Mouse (Mus musculus): ENCODE results near the gene Sdcbp2. TPM values are rescaled to one million over a fixed set of nuclear protein-coding genes. Genes with fewer than 3 reads are reported as not detected.
A peak's percentile ranks its signal among the peaks of the same experiment; 100 is the strongest.

Gene Sdcbp2
- polyA plus RNA-seq, 1 experiment: not detected

DNA sequence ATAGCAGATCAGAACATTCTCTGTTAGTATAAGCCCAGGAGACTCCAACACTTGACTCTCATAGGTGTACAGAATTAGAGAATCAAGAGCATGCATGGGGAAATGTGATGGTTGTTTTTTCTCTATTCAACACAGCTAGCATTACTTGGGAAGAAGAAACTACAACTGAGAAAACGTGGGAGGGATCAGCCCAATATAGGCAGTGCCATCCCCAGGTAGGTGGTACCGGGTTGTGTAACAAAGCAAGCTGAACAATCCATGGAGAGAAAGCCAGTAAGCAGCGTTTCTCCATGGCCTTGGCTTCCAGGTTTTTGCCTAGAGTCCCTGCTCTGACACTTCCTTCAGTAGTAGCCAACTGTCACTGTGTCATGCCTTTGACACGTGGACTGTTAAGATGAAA is 33.8 kb upstream of the Sdcbp2 start:
- Histone ChIP-seq H3K27ac (ENCODE audit: insufficient read depth, low read depth, low read length) (no peak overlapping the region), H3K4me1 (ENCODE audit: control insufficient read depth, insufficient read depth, low read length) (peaks cover 30% of the 10 kb centered on the region), H3K4me3 (ENCODE audit: insufficient read depth, low read length) (no peak overlapping the region)
- TF ChIP-seq POLR2A (IDR thresholded peaks at IDR 0.05; ENCODE audit: borderline replicate concordance, low read depth, low read length) (no peak), CTCF (IDR thresholded peaks at IDR 0.05; ENCODE audit: low read depth, low read length) (no peak)

DNA sequence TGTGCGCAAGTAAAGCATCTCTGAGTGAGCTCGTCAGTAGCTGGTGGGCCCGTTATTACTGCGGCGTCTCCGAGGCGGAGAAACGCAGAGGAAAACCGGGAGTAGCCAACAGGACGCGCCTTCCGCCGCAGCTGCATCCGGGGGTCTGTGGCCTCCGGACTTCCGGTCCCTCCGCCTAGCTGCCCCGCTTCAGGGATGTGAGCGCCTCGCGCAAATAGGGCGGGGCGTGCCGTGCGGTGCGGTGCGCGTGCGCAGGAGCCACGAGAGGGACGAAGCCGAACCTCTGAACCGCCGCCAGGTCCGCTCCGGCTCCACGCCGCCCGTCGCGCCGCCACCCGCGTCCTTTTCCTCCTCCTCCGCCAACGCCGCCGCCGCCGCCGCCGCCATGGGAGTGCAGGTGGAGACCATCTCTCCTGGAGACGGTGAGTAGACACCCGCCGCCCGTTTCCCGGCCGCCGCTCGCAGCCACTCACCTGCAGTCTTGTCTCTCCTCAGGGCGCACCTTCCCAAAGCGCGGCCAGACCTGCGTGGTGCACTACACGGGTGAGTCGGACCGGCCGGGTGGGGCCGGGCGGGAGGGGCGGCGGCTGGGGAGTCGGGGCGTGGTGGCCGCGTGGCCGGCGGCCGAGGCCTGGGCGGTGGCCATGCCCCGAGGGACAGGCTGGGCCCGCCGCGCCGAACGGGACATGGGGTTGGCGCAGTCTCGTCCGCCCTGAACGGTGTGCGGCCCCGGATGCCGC is 29.9 kb upstream of the Sdcbp2 start, which contains the start of gene Fkbp1a:
Fkbp1a (plus strand) TSS at position 161 of the 740 bp plus-strand sequence.
- H3K4me3 ChIP-seq (ENCODE audit: insufficient read depth, low read length): peak within 1 kb of the TSS; percentile 81
- TF ChIP-seq CTCF (IDR thresholded peaks at IDR 0.05; ENCODE audit: low read depth, low read length): no peak
- H3K4me1 ChIP-seq (ENCODE audit: control insufficient read depth, insufficient read depth, low read length): peaks cover 37% of the 10 kb centered on the region
- peak within 1 kb of the TSS; percentile 65 for H3K27ac ChIP-seq (ENCODE audit: insufficient read depth, low read depth, low read length)

DNA sequence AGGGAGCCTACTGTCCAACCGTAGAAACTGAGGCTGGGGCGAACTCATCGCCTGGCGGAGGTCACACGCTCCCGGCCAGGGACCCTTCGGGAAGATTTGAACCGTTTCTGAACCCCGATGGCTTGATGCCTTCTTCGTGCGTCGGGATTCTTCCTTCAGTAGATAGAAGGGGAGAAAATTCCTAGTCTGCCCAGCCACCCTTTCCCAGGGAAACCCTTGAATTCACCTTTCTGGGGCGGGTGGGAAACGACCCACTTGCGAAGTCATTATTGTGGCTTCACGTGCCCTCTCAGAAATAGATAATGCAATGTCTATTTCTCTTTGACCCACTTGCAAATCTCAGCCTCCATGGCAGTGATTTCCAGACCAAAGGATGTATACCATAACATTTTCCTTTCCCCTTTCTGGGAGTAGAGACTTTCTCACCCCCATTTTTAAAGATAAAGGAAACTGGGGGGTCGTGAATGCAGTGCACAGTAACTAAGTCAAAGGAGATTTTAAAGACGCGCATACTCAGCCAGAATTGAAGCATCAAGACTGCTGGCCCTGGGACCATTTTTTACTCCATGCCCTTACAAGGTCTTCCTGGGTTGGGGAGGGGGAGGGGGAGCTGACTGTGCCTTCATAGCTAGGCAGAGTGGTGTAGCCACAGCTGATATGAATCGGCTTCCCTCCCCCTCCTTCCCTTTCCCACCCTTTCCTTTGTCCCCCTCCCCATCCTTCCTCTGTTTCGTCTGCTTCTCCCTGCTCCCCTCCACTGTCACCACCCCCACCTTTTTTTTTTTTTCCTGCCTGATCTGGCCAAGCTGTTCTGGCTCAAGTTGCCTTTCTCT is 29.1 kb upstream of the Sdcbp2 start:
- H3K4me1 ChIP-seq (ENCODE audit: control insufficient read depth, insufficient read depth, low read length): peaks cover 35% of the 10 kb centered on the region
- H3K4me3 ChIP-seq (ENCODE audit: insufficient read depth, low read length): peak overlapping the region; percentile 81
- TF ChIP-seq POLR2A (IDR thresholded peaks at IDR 0.05; ENCODE audit: borderline replicate concordance, low read depth, low read length) (no peak), CTCF (IDR thresholded peaks at IDR 0.05; ENCODE audit: low read depth, low read length) (no peak)
- peak overlapping the region; percentile 51 for H3K27ac ChIP-seq (ENCODE audit: insufficient read depth, low read depth, low read length)

DNA sequence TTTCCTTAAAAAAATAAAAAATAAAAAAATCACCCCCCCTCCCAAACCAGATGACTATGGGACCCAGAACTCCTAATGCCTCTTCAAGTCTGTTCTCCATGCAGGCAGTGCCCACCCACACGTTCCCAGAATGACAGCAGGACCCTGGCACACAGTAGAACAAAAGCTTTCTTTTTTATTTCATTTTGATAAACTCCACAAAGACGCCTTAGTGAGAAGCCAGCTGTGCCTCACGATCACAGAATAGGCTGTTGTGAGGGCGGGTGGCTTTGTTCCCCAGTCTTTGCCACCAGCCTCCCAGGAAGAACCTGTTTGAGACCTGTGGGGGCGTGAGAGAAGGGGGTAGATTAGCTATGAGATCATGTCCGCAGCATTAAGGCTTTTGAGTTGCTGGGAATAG is 27.7 kb upstream of the Sdcbp2 start:
- Histone ChIP-seq H3K4me3 (ENCODE audit: insufficient read depth, low read length) (no peak overlapping the region), H3K27ac (ENCODE audit: insufficient read depth, low read depth, low read length) (no peak overlapping the region), H3K4me1 (ENCODE audit: control insufficient read depth, insufficient read depth, low read length) (peaks cover 34% of the 10 kb centered on the region)
- TF ChIP-seq POLR2A (IDR thresholded peaks at IDR 0.05; ENCODE audit: borderline replicate concordance, low read depth, low read length): no peak
- TF ChIP-seq CTCF (IDR thresholded peaks at IDR 0.05; ENCODE audit: low read depth, low read length): no peak

DNA sequence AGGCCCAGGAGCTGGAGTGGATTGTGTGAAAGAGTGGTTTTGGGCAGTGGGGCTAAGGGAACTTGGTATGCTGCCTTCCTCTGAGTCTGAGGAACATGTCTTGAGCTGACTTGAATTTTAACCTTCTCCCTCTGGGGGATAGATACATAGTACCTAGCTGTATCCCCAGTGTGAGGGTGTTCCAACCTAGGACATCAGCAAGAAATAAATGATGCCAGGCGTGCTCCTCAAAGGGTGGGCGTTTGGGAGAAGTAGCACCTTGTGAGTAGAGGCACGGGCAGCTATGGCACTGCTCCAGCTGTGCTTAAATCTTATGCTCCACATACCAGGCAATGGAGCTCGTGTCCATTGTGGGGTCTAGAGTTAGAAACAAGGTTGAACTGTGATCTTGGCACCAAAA is 25.9 kb upstream of the Sdcbp2 start:
- Histone ChIP-seq H3K27ac (ENCODE audit: insufficient read depth, low read depth, low read length) (no peak overlapping the region), H3K4me3 (ENCODE audit: insufficient read depth, low read length) (no peak overlapping the region), H3K4me1 (ENCODE audit: control insufficient read depth, insufficient read depth, low read length) (peaks cover 31% of the 10 kb centered on the region)
- no peak for TF ChIP-seq CTCF (IDR thresholded peaks at IDR 0.05; ENCODE audit: low read depth, low read length)
- TF ChIP-seq POLR2A (IDR thresholded peaks at IDR 0.05; ENCODE audit: borderline replicate concordance, low read depth, low read length): no peak

DNA sequence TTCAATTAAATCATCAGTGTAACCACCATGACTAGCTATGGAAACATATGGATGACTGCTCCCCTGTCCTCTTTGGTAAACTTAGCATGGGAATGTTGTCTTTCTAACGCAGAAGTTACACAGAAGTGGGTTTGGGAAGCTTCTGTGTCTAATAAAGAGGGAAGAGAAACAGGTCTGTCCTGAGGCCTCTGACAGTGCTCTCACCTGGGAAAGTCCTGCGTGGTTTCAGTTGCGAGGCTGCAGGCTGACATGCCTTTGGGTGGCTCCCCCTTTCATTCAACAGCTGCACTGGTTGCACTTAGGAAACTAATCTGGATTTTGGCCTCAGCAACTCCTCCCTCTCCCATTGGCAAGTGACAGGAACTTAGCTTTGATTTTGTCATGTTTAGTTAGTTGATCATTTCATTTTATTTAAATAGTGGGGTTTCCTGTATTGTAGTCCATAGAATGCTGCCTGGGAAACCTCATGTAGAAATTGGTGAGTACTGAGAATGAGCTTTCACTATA is 22.8 kb upstream of the Sdcbp2 start:
- TF ChIP-seq CTCF (IDR thresholded peaks at IDR 0.05; ENCODE audit: low read depth, low read length): no peak
- TF ChIP-seq POLR2A (IDR thresholded peaks at IDR 0.05; ENCODE audit: borderline replicate concordance, low read depth, low read length): no peak
- peaks cover 27% of the 10 kb centered on the region for H3K4me1 ChIP-seq (ENCODE audit: control insufficient read depth, insufficient read depth, low read length)
- no peak overlapping the region for H3K27ac ChIP-seq (ENCODE audit: insufficient read depth, low read depth, low read length)
- no peak overlapping the region for H3K4me3 ChIP-seq (ENCODE audit: insufficient read depth, low read length)

DNA sequence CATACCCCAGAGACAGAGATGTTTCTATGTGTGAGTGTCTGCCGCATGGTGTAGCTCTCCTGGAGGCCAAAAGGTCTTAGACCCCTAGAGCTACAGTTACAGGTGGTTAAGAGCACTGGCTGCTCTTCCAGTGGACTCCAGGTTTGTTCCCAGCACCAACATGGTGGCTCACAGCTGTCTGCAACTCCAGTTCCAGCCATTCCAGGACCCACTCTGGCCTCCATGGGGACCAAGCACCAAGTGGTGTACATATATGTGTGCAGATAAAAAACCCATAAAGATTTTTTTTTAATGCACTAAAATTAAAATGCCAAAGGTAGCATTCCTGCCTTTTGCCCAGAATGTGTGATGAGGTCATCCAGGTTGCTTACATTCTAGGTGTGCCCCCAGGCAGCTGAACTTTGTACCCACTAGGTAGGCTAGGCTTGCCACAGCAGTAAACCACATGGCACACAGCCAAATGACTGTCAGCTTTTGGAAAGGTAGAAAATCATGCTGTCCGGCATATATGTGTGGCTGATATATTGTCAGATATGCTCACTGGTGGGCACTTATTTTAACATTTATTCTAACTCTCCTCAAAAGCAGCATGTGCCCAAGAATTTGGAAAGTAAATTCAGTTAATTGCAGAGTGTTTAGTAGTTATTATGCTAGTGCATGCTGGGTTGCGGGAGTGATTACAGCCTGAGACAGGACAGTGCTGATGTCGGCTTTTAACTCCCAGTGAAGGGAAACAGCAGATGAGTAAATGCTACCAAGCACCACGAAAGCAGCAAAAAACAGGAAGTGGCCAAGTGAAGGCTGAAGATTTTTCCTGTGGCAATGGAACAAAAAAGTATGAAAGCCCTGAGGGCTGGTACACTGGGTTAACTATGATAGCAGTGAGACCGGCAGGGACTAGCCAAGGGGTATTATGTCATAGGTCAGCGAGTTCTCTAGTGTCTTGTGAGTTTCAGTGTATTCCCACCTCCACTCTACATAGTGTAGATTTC is 9.2 kb upstream of the Sdcbp2 start:
- TF ChIP-seq POLR2A (IDR thresholded peaks at IDR 0.05; ENCODE audit: borderline replicate concordance, low read depth, low read length): no peak
- TF ChIP-seq CTCF (IDR thresholded peaks at IDR 0.05; ENCODE audit: low read depth, low read length): no peak

DNA sequence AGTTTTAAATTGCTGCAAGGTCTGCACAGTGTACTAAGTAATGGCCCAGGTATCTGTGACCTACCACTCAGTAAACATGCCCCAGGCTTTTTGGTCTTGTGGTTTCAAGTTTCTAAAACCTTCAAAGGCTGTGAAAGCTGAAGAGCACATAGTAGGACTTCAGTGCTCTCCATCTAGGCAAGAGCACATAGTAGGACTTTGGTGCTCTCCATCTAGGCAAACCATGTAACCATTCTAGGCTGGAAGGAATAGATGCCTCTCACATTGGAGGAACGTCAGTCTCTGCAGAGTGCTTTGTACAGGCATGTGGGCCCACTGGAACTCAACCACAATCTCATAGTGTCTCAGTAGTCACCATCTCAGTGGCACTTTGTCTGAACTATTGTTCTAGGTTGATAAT is 8.4 kb upstream of the Sdcbp2 start:
- no peak overlapping the region for H3K4me3 ChIP-seq (ENCODE audit: insufficient read depth, low read length)
- no peak for TF ChIP-seq CTCF (IDR thresholded peaks at IDR 0.05; ENCODE audit: low read depth, low read length)
- no peak for TF ChIP-seq POLR2A (IDR thresholded peaks at IDR 0.05; ENCODE audit: borderline replicate concordance, low read depth, low read length)
- 0 out of 2 replicates have a peak overlapping the region, but pooled peaks have one; percentile 31 for H3K27ac ChIP-seq (ENCODE audit: insufficient read depth, low read depth, low read length)
- H3K4me1 ChIP-seq (ENCODE audit: control insufficient read depth, insufficient read depth, low read length): peaks cover 12% of the 10 kb centered on the region

More for the DNA sequence above, 9.2 kb upstream of the Sdcbp2 start:
- H3K4me3 ChIP-seq (ENCODE audit: insufficient read depth, low read length): no peak overlapping the region
- peak overlapping the region; percentile 33 for H3K27ac ChIP-seq (ENCODE audit: insufficient read depth, low read depth, low read length)
- H3K4me1 ChIP-seq (ENCODE audit: control insufficient read depth, insufficient read depth, low read length): peaks cover 12% of the 10 kb centered on the region

DNA sequence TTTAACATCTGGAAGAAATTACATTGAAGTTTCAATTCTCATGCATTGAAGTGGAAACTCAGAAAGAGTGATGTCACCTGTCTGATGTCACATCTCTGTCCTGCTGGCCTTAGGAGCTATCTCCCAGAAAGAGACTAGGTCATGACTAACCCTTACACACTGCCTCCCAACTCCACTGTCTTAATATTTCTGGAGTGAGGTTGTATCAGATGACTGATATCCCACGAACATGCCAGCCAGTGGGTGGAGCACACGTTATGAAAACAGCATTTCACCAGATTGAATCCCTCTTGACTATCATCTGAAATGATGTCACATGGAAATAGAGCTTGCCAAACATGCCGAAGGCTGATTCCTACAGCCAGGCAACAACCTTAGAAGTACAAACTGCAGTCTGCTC is 7.4 kb upstream of the Sdcbp2 start:
- no peak overlapping the region for H3K4me3 ChIP-seq (ENCODE audit: insufficient read depth, low read length)
- no peak overlapping the region for H3K27ac ChIP-seq (ENCODE audit: insufficient read depth, low read depth, low read length)
- H3K4me1 ChIP-seq (ENCODE audit: control insufficient read depth, insufficient read depth, low read length): peaks cover 16% of the 10 kb centered on the region
- no peak for TF ChIP-seq POLR2A (IDR thresholded peaks at IDR 0.05; ENCODE audit: borderline replicate concordance, low read depth, low read length)

All from bone marrow macrophage, adult 2 months (primary cell).